Mouse (Mus musculus) kidney, adult 2 months (tissue): ENCODE data around the gene Zfp280d.

ENCODE experiments used
- CTCF ChIP-seq: fragments of 200-500 bp; conservative IDR thresholded peaks from 2 replicates; pipeline ENCODE4 v1.5.1; 2011; ENCODE audit warnings: low read depth, mild to moderate bottlenecking, control low read depth, low read length, moderate library complexity, mixed read lengths; ENCODE audit not compliant: insufficient read depth, insufficient read length
- POLR2A ChIP-seq: fragments of 200-500 bp; IDR thresholded peaks from one replicate; pipeline ENCODE4 v1.6.1; 2011; ENCODE audit warnings: low read depth, low read length, control low read depth

GRCm38 (mm10) chr9:72287696-72288095 lies 13.0 kb downstream of the Zfp280d start:
- TF ChIP-seq CTCF (no peak), POLR2A (no peak)
